Mouse (Mus musculus): ENCODE measurements around the gene Heatr6. TPM values are rescaled to one million over a fixed set of nuclear protein-coding genes. Genes with fewer than 3 reads are reported as not detected.

The Heatr6 gene
- total RNA-seq, 2 experiments from 2014 or later, result 5.3 to 5.9 TPM

DNA sequence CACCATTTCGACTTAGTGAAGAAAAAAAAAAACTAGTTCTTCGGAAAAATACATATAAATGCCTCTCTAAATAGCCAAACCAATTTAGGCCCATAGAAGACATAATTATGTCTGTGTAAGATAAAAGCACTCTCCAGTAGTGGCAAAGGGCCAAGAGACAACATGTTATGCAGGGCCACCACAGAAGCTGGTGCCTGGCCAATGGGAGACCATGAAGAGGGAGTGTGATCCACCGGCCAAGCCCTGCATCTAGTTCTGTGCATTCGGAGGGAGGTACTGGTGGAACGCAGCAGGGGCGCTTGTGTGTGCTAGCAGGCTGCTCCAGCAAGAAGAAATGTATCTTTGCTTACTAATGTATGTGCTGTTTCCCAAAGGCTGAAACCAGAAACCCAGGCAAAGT, 42.6 kb downstream of the Heatr6 start:
- no peak for DNase-seq (ENCODE audit: low spot score)
- intact Hi-C loops (cut with DNase I), result no loop called here

DNA sequence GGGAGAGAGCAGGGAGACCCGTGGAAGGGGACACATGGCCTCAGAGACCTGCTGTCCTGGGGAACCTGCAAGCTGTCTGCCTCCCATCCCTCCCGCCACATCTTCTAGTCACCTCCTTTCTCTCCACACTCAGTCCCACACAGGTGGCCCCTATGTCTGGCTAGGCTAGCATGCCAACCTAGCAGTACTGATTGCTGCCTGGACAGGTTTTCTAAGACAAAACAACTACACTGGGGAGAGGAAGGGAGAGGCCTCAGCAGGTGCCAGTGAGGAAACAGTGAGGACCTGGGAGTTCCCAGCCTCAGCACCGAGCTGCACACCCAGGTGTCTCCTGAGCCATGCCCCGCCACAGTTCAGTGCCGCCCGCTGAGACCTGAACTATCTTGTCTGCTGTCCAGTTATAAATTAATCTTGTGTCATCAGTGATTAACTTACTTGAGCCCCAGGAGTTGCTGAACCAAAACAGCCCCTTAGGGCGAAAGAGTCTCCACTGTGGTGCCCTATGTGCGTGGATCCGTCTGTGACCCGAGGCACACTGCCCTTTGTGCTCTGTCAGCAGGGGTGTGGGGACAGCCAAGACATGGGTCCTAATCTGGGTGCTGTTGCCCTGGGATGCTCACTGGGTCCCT, 43.6 kb downstream of the Heatr6 start:
- no peak for DNase-seq (ENCODE audit: low spot score)
- intact Hi-C loops (cut with DNase I), result no loop called here

DNA sequence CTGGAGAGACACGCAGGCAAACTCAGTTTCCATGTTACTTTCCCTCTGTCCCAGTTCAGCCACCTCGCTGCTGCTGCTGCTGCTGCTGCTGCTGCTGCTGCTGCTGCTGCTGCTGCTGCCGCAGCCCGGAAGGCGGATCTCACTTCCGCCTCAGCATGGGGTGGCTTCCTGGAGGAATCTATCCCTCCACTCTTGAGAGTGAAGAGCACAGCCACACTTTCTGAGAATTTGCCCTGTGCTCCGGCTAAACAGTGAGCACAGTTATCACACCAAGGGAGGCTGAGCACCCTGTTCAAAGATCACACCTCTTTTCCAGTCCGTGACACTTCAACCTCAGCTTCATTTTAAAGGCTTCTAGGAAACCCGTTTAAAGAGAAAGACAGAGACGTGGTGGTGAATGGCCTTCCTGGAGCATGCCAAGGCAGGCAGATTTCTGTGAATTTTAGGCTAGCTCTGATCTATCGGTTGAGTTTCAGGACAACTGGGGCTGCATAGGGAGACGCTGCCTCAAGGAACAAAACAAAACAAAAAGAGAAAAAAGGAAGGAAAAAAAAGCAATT, 46.5 kb downstream of the Heatr6 start:
- DNase-seq (ENCODE audit: low spot score), result no peak
- intact Hi-C loops (cut with DNase I), result loop anchor here (5.0 kb wide), 1 partner anchor 137 kb away; no protein-coding TSS in a partner anchor

DNA sequence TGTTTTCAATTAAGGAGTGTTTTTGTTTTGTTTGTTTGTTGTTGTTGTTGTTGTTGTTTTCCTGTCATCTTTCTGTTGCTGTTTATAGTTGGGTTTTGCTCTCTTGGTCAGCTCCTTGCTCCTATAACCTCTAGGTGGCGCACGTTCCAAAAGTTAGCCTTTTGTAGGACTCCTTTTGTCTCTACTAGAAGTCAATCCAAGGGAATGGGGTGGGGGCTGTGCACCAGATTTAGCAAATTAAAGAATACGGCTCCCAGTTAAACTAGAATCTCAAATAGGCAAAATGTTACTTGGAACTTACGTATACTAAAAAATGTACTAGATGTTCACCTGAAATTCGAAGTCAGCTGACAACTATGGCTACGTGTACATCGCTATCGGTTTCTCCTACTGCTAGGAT, 48.7 kb downstream of the Heatr6 start:
- no peak for DNase-seq (ENCODE audit: low spot score)

DNA sequence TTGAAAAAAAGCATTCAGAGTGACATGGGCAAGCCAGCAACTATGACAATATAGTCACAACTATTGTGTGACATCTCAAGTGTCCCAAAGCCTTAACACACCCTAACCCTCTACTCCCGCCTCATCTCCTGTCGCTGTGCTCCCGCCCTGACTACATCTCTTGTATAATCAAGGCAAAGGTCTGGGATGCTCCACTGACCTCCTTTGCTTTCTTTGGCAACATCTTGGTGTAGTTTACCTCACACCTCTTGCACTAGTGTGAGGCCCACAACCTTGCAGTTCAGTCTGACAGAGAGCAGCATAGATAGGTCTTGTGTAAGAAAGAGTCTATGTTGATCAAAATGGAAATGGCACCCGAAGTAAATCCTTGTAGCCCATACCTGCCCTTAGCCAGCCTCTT, 49.1 kb downstream of the Heatr6 start:
- no peak for DNase-seq (ENCODE audit: low spot score)
- intact Hi-C loops (cut with DNase I), result loop anchor here (5.0 kb wide), 1 partner anchor 135 kb away; no protein-coding TSS in a partner anchor

More for the DNA sequence above, 48.7 kb downstream of the Heatr6 start:
- intact Hi-C loops (cut with DNase I), result loop anchor here (5.0 kb wide), 1 partner anchor 135 kb away; no protein-coding TSS in a partner anchor

DNA sequence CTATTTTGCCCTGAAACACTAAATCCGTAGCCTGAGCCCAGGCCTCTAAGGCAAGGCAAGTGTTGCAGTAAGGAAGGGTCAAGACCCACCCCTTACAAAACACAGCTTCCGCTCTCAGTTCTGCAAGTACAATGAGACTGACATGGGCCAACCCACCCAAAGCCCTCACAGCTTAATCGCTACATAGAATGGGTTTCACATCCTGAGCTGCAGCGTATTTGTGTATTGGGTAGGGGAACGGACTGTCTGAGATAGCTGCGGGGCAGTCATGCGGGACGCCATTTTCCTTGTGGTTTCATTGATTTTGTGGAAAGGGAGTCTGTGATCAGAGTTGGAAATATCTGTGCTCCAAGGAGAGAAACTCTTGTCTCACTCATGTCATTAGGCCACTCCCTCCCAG, 56.9 kb downstream of the Heatr6 start:
- no peak for DNase-seq (ENCODE audit: low spot score)
- intact Hi-C loops (cut with DNase I), result no loop called here

DNA sequence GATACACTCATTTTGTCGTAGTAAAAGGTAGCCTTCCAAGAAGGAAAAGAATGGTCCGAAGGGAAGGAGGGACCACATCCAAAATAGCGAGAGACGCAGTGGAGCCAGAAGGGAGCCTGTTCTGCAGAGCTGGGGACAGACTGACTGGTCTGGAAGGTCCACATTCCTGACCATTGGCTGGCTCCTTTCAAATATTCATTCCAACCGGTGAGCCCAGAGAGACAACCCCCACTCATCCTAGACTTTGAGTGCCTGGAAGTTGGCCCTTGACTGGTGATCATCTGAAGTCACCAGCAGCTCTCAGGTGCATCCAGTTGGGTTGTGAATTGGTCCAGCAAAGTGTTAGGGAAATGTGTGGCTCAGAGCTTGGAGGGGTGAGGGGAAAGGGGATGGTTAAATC, 61.7 kb downstream of the Heatr6 start:
- no peak for DNase-seq (ENCODE audit: low spot score)
- intact Hi-C loops (cut with DNase I), result no loop called here

DNA sequence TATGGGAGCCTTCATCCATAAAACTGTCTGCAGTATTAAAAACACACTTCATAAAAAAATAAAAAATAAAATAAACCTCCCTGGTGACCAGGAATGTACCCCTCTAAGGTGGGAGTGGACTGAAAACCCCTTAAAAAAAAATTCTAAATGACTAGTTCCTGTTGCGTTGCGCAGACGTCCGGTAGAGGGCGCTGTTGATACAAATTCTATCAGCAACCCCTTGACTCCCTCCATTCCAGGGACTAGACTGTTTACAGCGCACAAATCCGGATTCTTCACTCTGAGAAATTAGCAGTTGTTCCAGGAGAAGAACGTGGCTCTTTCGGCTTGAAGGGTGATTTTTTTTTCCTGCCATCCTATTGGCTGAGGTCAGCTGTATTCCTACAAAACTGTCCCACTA, 62.1 kb downstream of the Heatr6 start:
- intact Hi-C loops (cut with DNase I), result no loop called here
- DNase-seq (ENCODE audit: low spot score), result no peak

DNA sequence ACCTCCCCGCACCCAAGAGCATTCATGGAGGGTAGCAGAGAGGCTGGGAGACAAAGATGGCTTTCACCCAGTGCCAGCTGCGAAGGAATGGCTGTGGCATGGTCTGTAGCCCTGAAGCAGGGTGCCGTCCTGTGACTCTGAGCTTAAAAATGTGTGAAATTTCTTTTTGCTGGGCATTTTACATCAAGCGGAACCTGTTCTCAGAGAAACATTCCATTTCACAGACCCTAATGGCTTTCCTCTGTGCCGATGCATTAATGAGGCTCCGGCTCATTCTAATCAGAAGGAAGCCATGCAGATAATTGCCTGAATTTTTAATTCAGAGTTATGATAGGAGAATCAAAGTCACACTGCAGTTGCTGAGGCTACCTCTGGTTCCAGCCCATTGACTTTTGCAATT, 63.6 kb downstream of the Heatr6 start:
- DNase-seq (ENCODE audit: low spot score), result no peak
- intact Hi-C loops (cut with DNase I), result no loop called here

DNA sequence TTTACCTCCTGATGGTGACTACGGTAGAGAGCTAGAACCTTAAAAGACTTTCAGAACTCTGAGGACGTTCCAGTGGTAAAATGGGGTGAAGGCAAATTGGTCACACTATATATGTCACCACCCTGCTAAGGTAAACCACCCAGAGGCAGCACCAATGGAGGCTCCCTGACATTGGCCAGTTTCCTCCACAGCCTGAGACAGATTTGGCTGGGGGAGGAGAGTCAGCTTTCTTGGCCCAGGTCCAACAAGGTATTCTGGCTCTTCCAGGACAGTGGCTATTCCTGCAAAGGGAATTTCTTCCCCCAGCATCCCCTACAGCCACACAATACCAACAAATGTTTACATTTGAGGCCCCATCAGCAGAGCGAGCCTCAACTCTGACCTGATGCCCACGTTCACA, 64.5 kb downstream of the Heatr6 start:
- no peak for DNase-seq (ENCODE audit: low spot score)
- intact Hi-C loops (cut with DNase I), result no loop called here

DNA sequence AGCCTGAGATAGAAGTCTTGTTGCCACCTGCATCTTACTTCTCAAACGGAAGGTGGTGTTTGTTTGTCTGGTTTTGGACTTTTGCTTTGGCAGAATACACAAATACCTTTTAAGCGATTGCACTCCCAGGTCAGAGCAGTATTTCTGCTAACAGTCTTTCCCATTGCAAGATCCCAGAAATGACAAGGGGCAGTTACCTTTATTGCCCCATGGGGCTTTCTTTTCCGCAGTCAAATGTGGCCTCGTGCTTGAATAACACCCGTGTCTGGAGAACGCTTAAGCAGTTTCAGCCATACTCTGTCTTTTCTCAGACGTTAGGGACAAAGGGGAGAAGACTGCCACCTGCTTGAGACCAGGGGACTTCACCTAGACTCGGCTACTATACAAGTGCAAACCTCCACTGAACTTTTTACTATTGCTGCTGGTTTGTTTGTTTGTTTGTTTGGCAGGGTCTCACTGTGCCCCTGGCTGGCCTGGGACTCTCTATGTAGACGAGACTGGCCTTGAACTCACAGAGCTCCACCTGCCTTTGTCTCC, 65.2 kb downstream of the Heatr6 start:
- intact Hi-C loops (cut with DNase I), result no loop called here
- DNase-seq (ENCODE audit: low spot score), result no peak

DNA sequence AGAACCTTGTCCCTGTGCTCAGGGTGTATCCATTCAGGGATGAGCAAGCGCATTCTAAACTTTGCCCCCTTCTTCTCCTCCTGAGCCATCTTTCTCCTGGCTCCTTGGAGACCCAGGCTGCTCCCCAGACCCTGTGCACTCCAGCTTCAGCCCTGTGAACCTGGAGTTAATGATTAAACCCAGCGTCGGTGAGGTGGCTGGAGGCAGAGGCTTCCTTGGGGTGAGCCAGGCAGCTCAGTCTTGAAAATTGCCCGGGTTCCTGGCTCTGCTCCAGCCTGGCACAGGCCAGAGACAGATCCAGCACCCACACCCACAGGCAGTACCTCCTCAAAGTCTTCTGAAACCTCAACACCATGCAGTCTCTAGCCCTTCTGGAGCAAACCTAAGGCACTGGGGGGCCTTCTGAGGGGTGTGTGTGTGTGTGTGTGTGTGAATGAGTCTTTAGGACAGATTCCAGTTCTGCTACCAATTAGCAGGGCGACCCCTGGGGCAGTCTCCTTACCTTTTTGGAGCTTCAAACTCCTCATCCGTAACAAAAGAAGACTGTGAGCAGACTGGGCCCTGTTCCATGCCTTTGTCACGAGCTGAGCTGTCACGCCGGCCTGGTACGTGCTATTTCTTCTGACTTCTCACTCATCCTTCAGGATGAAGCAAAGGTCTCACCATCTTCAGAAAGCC, 66.4 kb downstream of the Heatr6 start:
- DNase-seq (ENCODE audit: low spot score), result no peak
- intact Hi-C loops (cut with DNase I), result no loop called here

DNA sequence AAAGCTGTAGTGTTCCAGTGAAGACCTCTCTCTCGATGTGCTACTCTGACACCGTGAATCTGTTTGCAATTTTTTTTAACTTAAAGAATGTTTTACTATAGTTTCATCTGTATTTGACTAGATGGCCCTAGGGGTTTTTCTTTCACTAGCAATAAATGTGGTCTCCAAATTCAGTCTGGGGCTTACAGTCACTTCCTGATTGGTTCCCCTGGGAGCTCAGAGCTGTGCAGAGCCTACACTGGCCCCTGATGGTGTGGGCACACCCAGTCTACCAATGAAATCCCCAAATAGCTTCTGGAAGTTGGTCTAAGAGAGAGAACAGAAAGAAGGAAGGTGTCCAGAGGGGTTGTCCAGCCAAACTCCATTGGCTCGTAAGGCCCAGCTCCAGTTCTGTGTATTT, 72.6 kb downstream of the Heatr6 start:
- DNase-seq (ENCODE audit: low spot score), result no peak
- intact Hi-C loops (cut with DNase I), result no loop called here

DNA sequence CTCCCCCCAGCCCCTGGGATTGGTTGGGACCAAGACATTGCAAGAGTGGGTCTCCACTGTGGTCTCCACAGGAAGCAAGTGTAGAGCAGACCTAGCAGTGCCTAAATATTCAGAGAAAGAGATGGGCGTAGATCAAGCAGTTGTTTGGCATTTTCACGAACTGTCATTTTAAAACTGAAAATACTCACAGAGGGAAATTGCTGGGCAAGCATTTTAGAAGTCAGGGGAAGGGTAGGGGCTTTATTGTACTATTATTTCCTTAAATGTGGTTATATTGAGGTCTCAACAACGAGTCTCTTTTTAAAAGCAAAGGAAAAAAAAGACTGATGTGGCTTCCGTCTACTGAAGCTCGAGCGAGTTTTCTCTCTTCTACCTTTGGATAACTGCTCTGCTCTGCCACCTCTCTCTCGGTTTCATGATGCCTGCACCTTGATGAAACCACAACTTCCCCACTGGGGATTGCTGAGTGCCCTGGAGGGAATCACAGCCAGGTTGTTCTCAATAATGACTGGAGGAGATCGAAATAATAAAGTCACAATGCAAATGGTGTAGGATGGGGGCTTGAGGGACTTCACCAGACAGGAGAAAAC, 75.2 kb downstream of the Heatr6 start:
- intact Hi-C loops (cut with DNase I), result no loop called here
- no peak for DNase-seq (ENCODE audit: low spot score)

DNA sequence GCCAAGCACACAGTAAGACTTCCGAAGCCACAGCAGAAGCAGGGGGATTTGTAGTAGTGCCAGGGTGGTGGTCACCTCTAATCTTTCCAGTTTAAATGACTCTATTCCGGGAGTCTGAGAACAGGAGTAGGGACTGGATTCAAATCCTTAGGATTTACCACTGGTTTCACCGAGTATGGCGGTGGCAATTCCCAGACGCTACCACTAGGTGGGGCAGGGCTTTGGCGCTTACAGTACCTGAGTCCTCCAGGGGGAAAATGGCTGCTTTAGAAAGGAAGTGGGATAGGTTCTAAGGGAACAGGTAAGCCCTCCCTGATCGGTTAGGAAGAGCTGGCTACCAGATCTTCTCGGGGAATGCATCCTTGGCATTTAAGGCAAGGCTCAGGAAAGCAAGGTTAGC, 78.9 kb downstream of the Heatr6 start:
- intact Hi-C loops (cut with DNase I), result no loop called here
- no peak for DNase-seq (ENCODE audit: low spot score)

Other genes starting within 250 kb of the Heatr6 start
- gene Heatr9, start 231.5 kb upstream of the Heatr6 start, total RNA-seq (2021), result not detected
- not detected for gene Ccl5, start 223.2 kb upstream of the Heatr6 start, total RNA-seq (2021)
- gene Ccl9, start 175.1 kb upstream of the Heatr6 start, total RNA-seq (2021), result 10 to 100 TPM in 1 of 2 experiments, 1 to 10 TPM in 1; 7.0 to 11.7 TPM
- gene Ccl6, start 160.6 kb upstream of the Heatr6 start, total RNA-seq (2021), result 10 to 100 TPM in 1 of 2 experiments, 1 to 10 TPM in 1; 9.9 to 10.4 TPM
- not detected for gene Rpl9-ps1, start 108.1 kb upstream of the Heatr6 start, total RNA-seq (2021)
- under 1 TPM in 1 of 2 experiments, not detected in 1; 0.36 TPM for gene Ccl3, start 104.3 kb upstream of the Heatr6 start, total RNA-seq (2021)
- gene Ccl4, start 91.1 kb upstream of the Heatr6 start, total RNA-seq (2021), result not detected
- 1 to 10 TPM; 2.0 to 2.5 TPM for gene Wfdc17, start 49.7 kb upstream of the Heatr6 start, total RNA-seq (2021)
- gene Wfdc18, start 44.7 kb upstream of the Heatr6 start, total RNA-seq (2021), result not detected
- gene Wfdc21, start 6.8 kb upstream of the Heatr6 start, total RNA-seq (2021), result not detected
- gene Hnf1b, start 96.4 kb downstream of the Heatr6 start, total RNA-seq (2021), result not detected
- 10 to 100 TPM in 1 of 2 experiments, 1 to 10 TPM in 1; 9.5 to 10.1 TPM for gene Ddx52, start 188.4 kb downstream of the Heatr6 start, total RNA-seq (2021)
- 10 to 100 TPM; 25.7 to 27.4 TPM for gene Synrg, start 210.7 kb downstream of the Heatr6 start, total RNA-seq (2021)

Data from heart, postnatal 25 days (tissue).